Mouse (Mus musculus): ENCODE data around the gene Lin54.

Gene Lin54

GRCm38 (mm10) chr5:100500458-100500961 is at the start of gene Lin54:
TSS of gene Lin54 (minus strand) at chr5:100500639.
- peak; percentile 91 for DNase-seq

GRCm38 (mm10) chr5:100550151-100550550 is 49.7 kb upstream of the Lin54 start:
- no peak for DNase-seq

- DNase-seq, result no peak
Observed at GRCm38 (mm10) chr5:100549311-100549710, 48.9 kb upstream of the Lin54 start.

- no peak for DNase-seq
Observed at GRCm38 (mm10) chr5:100548236-100548635, 47.8 kb upstream of the Lin54 start.

GRCm38 (mm10) chr5:100546294-100547080 is 46.0 kb upstream of the Lin54 start:
- DNase-seq, result peak; percentile 33

- peak; percentile 35 for DNase-seq
Observed at GRCm38 (mm10) chr5:100536638-100537037, 36.2 kb upstream of the Lin54 start.

GRCm38 (mm10) chr5:100535826-100536225 is 35.4 kb upstream of the Lin54 start:
- DNase-seq, result no peak

GRCm38 (mm10) chr5:100526164-100526563 is 25.7 kb upstream of the Lin54 start:
- DNase-seq, result peak; percentile 49

- DNase-seq, result no peak
Observed at GRCm38 (mm10) chr5:100525620-100526019, 25.2 kb upstream of the Lin54 start.

- no peak for DNase-seq
Observed at GRCm38 (mm10) chr5:100524921-100525320, 24.5 kb upstream of the Lin54 start.

GRCm38 (mm10) chr5:100523331-100523730 is 22.9 kb upstream of the Lin54 start:
- no peak for DNase-seq

GRCm38 (mm10) chr5:100520223-100520622 is 19.8 kb upstream of the Lin54 start:
- no peak for DNase-seq

- DNase-seq, result no peak
Observed at GRCm38 (mm10) chr5:100519027-100519411, 18.6 kb upstream of the Lin54 start.

- peak; percentile 94 for DNase-seq
Observed at GRCm38 (mm10) chr5:100518049-100519026, 17.9 kb upstream of the Lin54 start, which contains the start of gene Cops4. TSS of gene Cops4 (plus strand) at chr5:100518309.

- no peak for DNase-seq
Observed at GRCm38 (mm10) chr5:100512576-100512975, 12.1 kb upstream of the Lin54 start.

GRCm38 (mm10) chr5:100509247-100509646 is 8.8 kb upstream of the Lin54 start:
- DNase-seq, result peak; percentile 17

GRCm38 (mm10) chr5:100501267-100501666 is 828 bp upstream of the Lin54 start:
- no peak for DNase-seq

- DNase-seq, result peak; percentile 72
Observed at GRCm38 (mm10) chr5:100499831-100500304, 571 bp downstream of the Lin54 start.

GRCm38 (mm10) chr5:100499243-100499642 is 1.2 kb downstream of the Lin54 start:
- no peak for DNase-seq

GRCm38 (mm10) chr5:100498436-100499180 is 1.8 kb downstream of the Lin54 start:
- peak; percentile 89 for DNase-seq

GRCm38 (mm10) chr5:100491704-100492103 is 8.7 kb downstream of the Lin54 start:
- DNase-seq, result no peak

- no peak for DNase-seq
Observed at GRCm38 (mm10) chr5:100489340-100489739, 11.1 kb downstream of the Lin54 start.

Measured in thymus, postnatal 4 days (tissue).